Mouse (Mus musculus): ENCODE measurements around the gene Nol4l. TPM values are rescaled to one million over a fixed set of nuclear protein-coding genes. Genes with fewer than 3 reads are reported as not detected.

Gene Nol4l
- total RNA-seq, 2 experiments from 2014 or later, result 47.0 to 47.3 TPM

GRCm38 (mm10) chr2:153543911-153544730, 14.3 kb upstream of the Nol4l start:
- no peak for DNase-seq

DNA sequence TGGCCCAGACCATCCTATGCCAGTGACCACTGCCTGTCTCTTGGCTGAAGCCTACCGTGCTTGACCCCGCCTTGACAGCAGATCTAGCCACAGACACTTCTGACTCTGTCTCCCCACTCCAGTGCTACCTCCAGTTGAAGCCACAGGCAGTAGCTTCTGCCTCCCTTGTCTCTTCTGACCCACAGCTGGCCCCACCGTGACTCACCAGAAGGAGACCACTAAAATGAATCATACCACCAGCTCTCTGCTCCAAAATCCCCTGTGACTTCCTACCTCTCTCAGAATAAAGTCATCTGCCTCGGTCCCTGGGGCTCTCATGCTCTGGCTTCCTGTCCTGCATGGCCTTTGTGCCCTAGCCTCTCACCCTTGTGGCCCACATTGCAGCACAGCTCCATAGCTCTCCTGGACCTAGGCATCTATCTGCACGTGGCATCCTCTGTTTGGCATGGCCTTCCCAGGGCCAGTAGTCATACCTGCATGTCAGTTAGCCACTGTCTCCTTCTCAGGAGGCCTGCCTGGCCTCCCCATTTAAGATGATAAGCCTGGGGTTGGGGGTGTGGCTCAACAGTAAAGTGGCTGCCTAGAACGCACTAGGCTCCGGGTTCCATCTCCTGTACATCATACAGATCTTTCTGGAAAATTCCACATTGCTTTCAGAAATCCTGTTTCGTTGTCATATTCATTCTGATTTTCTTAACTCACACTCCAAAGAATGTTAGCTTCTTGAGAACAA, 13.3 kb upstream of the Nol4l start:
- DNase-seq, result no peak

GRCm38 (mm10) chr2:153538898-153539297, 9.1 kb upstream of the Nol4l start:
- DNase-seq, result no peak

- no peak for DNase-seq
Observed at GRCm38 (mm10) chr2:153533981-153534380, 4.2 kb upstream of the Nol4l start.

GRCm38 (mm10) chr2:153530948-153531347, 1.2 kb upstream of the Nol4l start:
- no peak for DNase-seq

DNA sequence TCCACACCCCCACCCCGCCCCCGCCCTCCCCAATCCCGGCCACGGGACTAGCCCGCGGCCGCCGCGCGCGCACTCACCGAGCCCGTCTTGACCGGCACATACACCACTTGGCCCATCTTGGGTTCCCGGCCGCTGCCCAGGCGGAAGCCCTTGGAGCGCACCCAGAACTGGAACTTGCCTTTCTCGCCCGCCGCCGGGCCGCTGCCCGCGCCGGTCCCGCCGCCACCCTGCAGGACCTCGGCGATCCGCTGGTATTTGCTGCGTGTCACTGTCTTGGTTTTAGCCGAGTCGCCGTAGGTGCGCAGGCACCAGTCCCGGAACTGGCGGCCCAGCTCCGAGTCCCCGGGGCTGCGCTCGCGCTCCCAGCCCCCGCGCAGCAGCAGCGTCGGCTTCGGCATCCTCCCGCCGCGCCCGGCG, 398 bp downstream of the Nol4l start:
- no peak for DNase-seq

- no peak for DNase-seq
Observed at GRCm38 (mm10) chr2:153528571-153529364, 1.0 kb downstream of the Nol4l start.

DNA sequence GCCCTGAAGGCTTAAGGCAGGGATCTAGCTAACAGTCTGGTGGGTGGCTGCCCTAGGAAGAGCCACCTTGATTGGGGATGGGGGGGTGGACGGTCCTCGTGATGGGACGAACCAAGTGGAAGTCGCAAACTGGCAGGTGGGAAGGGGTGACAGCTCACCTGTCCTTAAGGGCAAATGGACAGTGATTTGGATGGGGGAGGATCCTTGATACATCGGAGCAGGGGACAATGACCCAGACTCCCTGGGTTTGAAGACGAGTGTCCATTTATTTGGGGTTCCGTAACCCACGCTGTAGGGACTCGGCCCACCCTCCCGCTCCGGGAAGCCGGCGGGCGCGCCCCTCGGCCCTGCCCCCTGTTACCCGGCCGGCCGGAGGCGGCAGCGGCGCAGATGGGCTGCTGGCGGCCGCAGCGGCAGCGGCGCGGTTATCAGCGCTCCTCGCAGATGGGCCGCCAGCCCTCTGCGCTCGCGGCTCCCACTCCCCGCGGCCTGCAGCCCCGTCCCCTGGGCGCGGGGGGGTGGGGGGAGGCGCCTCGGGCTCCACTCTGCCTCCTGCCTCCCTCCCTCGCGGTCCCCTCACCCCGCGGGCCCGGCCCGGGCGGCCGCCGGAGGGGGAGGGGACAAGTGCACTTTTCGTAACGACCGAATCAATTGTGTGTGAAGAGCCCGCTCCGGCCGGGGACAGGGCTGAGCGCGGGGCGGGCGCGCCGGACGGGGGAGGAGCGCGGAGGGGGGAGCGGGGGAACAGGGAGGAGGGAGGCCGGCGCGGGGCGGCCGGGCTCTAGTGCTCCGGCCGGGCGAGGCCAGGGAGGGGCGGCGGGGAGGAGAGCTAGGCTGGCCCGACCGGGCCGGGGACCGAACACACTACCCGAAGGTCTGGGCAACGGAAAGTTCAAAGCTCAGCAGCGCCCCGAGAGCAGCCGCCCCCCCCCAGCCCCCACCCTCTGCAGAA, 1.9 kb downstream of the Nol4l start:
- no peak for DNase-seq

DNA sequence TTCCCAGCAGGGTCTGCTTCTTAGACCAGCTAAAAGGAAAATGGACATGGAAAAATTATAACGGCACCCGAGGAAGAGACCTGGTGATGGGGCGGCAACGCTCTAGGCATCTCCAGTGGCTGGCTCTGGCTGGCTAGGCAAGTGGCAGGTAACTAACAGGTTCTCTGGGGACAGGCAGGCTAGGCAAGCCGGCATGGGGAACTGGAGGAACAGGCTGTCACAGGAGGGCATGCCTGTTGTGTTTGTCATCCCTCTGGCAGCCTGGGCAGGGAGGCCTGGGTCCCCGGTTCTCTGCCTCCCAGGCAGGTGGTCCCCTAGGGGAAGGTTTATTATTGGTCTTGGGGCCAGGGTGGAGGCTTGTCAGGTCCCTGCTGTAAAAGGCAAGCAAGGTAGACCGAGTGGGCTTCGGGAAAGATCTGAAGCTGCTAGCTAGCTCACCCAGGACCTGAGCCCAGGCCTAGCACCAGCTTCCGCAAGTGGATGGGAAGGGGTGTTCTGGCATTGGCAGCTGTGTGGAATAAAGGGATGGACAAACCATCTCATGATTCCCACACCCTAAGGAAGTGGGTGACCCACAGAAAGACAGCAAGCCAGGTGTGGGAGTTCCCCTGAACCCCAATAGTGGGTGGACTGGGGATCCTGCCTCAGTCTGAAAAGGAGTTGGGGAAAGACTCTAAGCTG, 2.8 kb downstream of the Nol4l start:
- no peak for DNase-seq

DNA sequence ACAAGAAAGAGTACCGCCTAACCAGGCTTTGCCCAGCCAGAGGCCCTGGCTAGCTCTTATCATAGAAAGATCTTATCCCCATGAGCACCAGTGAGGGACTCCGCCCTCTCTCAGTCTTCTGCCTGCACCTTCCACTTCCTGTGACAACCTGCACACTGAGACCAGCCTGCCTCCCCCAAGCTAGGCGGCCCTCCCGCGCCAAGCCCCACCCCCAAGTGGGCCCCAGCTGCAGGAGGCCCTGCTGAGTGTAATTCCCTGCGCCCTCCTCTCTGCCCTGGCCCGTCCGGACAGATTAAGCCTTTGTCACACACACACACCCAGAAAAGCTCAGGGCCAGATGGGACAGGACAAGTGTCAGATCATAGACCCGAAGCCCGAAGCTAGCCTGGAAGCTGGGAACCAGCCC, 3.9 kb downstream of the Nol4l start:
- DNase-seq, result no peak

GRCm38 (mm10) chr2:153524727-153525126, 5.0 kb downstream of the Nol4l start:
- no peak for DNase-seq

GRCm38 (mm10) chr2:153523656-153524055, 6.1 kb downstream of the Nol4l start:
- no peak for DNase-seq

GRCm38 (mm10) chr2:153523143-153523542, 6.6 kb downstream of the Nol4l start:
- DNase-seq, result no peak

- DNase-seq, result no peak
Observed at GRCm38 (mm10) chr2:153522270-153522669, 7.5 kb downstream of the Nol4l start.

- no peak for DNase-seq
Observed at GRCm38 (mm10) chr2:153520057-153520456, 9.7 kb downstream of the Nol4l start.

GRCm38 (mm10) chr2:153516961-153517360, 12.8 kb downstream of the Nol4l start:
- DNase-seq, result no peak

DNA sequence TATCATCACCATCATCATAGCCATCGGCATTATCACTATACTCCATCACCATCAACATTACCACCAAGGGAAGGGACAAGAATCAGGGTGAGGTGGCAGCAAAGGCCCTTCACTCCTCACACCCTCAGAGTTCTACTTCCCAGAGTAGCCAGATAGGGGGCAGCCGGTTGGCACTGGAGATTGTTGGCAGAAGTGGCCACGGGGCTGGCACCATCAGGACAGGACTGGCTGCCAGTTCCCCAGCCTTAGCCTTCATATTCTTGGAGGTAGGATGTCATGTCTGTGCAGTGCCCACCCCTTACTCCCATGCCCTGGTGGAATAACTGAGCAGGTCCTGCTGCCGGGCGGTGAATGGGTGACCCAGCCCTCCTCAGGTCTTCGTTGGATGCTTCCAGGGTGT, 14.2 kb downstream of the Nol4l start:
- no peak for DNase-seq

DNA sequence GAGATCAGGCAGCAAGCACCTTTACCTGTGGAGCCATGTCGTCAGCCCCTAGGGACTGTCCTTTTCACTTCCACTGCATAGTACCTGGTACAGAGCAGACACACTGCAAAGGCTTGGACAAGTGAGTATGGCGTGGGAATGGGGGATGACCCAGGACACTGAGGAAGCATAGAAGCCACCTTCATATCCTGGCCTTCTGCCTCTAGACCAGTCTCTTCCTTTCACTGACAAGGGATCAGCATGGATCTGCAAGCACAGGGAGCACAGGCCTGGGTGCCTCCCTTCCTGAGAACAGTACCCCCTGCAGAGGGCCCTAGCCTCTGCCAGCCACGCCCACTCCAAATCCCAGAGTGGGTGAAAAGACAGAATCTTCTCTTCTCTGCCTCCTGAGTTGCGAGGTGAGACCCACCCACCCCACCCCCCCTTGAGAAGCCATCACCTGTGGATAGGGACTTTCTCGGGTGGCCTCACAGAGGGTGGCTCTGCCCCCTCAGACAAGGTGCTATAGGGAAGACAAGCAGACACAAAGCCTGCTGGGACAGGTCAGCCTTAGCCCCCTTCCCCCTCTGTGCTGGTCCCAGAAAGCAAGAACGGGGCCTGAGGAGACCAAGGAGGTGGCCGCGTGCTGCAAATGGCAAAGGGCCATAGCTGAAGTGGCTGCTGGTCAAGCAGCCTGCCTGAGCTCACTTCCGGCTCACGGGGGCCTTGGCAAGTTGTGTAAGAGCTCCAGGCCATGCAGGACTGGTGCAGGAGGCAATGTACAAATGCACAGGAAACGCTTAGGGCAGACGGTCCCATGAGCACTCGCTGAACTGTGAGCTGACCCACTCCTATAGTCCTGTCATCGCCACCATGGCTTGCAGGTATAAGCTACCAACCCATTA, 15.0 kb downstream of the Nol4l start:
- DNase-seq, result no peak

- no peak for DNase-seq
Observed at GRCm38 (mm10) chr2:153513983-153514382, 15.8 kb downstream of the Nol4l start.

All from layer of hippocampus, postnatal 36 days (tissue).